Mouse (Mus musculus) lung, embryonic 14.5 days (tissue): ENCODE measurements around the gene Rundc3a. TPM values are rescaled to one million over a fixed set of nuclear protein-coding genes. Genes with fewer than 3 reads are reported as not detected.

Experiments used
- ATAC-seq: fragments of 200-750 bp; cut with Nextera tagmentation; 2 replicates; pipeline ENCODE4 v1.8.0; 2017; ENCODE audit warnings: mild to moderate bottlenecking, moderate TSS enrichment, moderate library complexity; ENCODE audit not compliant: insufficient read depth
- DNase-seq: peaks from one replicate; pipeline ENCODE4 v3.0.0-alpha.2; 2015
- H3K27ac ChIP-seq: fragments of 300-500 bp; sonication (generic); 2 replicates; pipeline ENCODE4 v1.5.1; 2014; ENCODE audit warnings: low read depth, mild to moderate bottlenecking, moderate library complexity
- H3K27me3 ChIP-seq: fragments of 300-500 bp; sonication (generic); 2 replicates; pipeline ENCODE4 v1.6.1; 2014; ENCODE audit warnings: low read length, control low read depth; ENCODE audit not compliant: insufficient read depth
- H3K36me3 ChIP-seq: fragments of 300-500 bp; sonication (generic); 2 replicates; pipeline ENCODE4 v1.6.1; 2014; ENCODE audit warnings: control low read depth; ENCODE audit not compliant: insufficient read depth
- H3K4me1 ChIP-seq: fragments of 300-500 bp; sonication (generic); 2 replicates; pipeline ENCODE4 v1.6.1; 2014; ENCODE audit warnings: antibody characterized with exemption, control low read depth; ENCODE audit not compliant: insufficient read depth
- H3K4me2 ChIP-seq: fragments of 300-500 bp; sonication (generic); 2 replicates; pipeline ENCODE4 v1.6.1; 2014; ENCODE audit warnings: mild to moderate bottlenecking
- H3K4me3 ChIP-seq: fragments of 300-500 bp; sonication (generic); 2 replicates; pipeline ENCODE4 v1.5.1; 2014; ENCODE audit warnings: low read depth, low read length
- H3K9ac ChIP-seq: fragments of 300-500 bp; sonication (generic); 2 replicates; pipeline ENCODE4 v1.6.1; 2014
- H3K9me3 ChIP-seq: fragments of 300-500 bp; sonication (generic); 2 replicates; pipeline ENCODE4 v1.6.1; 2016; ENCODE audit warnings: low read depth, low read length, control low read depth
- CTCF ChIP-seq: IDR thresholded peaks from 2 replicates; pipeline ENCODE4 v1.5.1; 2016; ENCODE audit warnings: antibody characterized with exemption, low read depth
- WGBS: fragments of 180-500 bp; shearing (Covaris S2); extraction: QIAGEN DNeasy Blood & Tissue Kit; methylation state at CpG from one replicate; pipeline ENCODE4 v1.1.7; 2014; 5-methylcytosine and 5-hydroxymethylcytosine counted together
- polyA plus RNA-seq: library from polyadenylated mRNA; unstranded; fragments of >200 nt; fragmentation: Nextera tagmentation; extraction: Ambion mirVana; gene quantifications from 2 replicates; pipeline ENCODE4 v1.2.1, GENCODE M21; 2014

Rundc3a gene
- polyA plus RNA-seq, 1 experiment from 2014 or later = 1.1 TPM

DNA sequence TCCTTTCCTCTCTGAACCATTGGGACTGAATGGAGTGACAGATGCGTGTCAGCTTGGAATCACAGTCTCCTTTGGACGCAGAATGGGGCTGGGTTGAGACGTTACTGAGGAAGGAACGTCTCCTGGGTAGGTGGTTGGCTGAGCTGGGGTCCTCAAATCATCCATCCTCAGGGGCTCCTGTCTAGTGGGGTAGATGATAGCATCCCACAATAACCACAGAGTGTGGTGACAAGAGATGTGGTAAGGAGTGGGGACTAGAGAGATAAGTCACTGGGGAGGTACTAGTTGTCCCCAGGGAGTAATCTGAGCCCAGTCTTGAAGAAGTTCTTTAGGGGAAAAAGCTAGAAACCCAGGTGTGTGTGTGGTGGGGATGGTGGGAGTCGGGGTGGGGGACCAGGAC, 24.9 kb upstream of the Rundc3a start:
- no peak for TF ChIP-seq CTCF
- no peak overlapping the region for H3K27ac ChIP-seq
- H3K4me3 ChIP-seq = no peak overlapping the region
- H3K4me2 ChIP-seq = no peak overlapping the region
- no peaks in the 10 kb centered on the region for H3K36me3 ChIP-seq
- H3K4me1 ChIP-seq = no peaks in the 10 kb centered on the region
- 79% methylated on average over 5 of the region's 5 CpGs for WGBS
- H3K9ac ChIP-seq = no peak overlapping the region
- ATAC-seq = no peak
- DNase-seq = no peak
- H3K27me3 ChIP-seq = no peaks in the 10 kb centered on the region
- no peaks in the 10 kb centered on the region for H3K9me3 ChIP-seq

- Histone ChIP-seq H3K4me2 (no peak overlapping the region), H3K36me3 (no peaks in the 10 kb centered on the region), H3K4me3 (no peak overlapping the region), H3K4me1 (no peaks in the 10 kb centered on the region), H3K27ac (no peak overlapping the region), H3K9me3 (no peaks in the 10 kb centered on the region), H3K27me3 (no peaks in the 10 kb centered on the region), H3K9ac (no peak overlapping the region)
- no peak for ATAC-seq
- 72% methylated on average over 4 of the region's 4 CpGs for WGBS
- TF ChIP-seq CTCF = no peak
- DNase-seq = no peak
Measured at GRCm38 (mm10) chr11:102369263-102369662, 23.9 kb upstream of the Rundc3a start.

- DNase-seq (no peak), ATAC-seq (no peak)
Measured at GRCm38 (mm10) chr11:102370285-102370684, 22.9 kb upstream of the Rundc3a start.

GRCm38 (mm10) chr11:102371926-102372685, 21.1 kb upstream of the Rundc3a start:
- H3K9ac ChIP-seq = no peak overlapping the region
- DNase-seq (no peak), ATAC-seq (no peak)
- no peak overlapping the region for H3K4me3 ChIP-seq
- H3K27ac ChIP-seq = no peak overlapping the region
- no peaks in the 10 kb centered on the region for H3K27me3 ChIP-seq
- 77% methylated on average over 12 of the region's 12 CpGs for WGBS
- no peaks in the 10 kb centered on the region for H3K36me3 ChIP-seq
- no peak overlapping the region for H3K4me2 ChIP-seq
- no peak for TF ChIP-seq CTCF
- no peaks in the 10 kb centered on the region for H3K9me3 ChIP-seq
- peaks cover 10% of the 10 kb centered on the region; the same call in 1 of the 2 replicates for H3K4me1 ChIP-seq

More at GRCm38 (mm10) chr11:102370285-102370684, 22.9 kb upstream of the Rundc3a start:
- peaks cover 2% of the 10 kb centered on the region; the same call in 1 of the 2 replicates for H3K4me1 ChIP-seq
- no peak overlapping the region for H3K9ac ChIP-seq
- no peaks in the 10 kb centered on the region for H3K27me3 ChIP-seq
- 33% methylated on average over 7 of the region's 7 CpGs for WGBS
- no peaks in the 10 kb centered on the region for H3K36me3 ChIP-seq
- H3K27ac ChIP-seq = no peak overlapping the region
- no peaks in the 10 kb centered on the region for H3K9me3 ChIP-seq
- H3K4me2 ChIP-seq = no peak overlapping the region
- TF ChIP-seq CTCF = no peak
- H3K4me3 ChIP-seq = no peak overlapping the region

GRCm38 (mm10) chr11:102372936-102373335, 20.3 kb upstream of the Rundc3a start:
- Histone ChIP-seq H3K9ac (no peak overlapping the region), H3K27me3 (no peaks in the 10 kb centered on the region), H3K4me1 (peaks cover 10% of the 10 kb centered on the region; the same call in 1 of the 2 replicates), H3K27ac (no peak overlapping the region), H3K9me3 (no peaks in the 10 kb centered on the region), H3K36me3 (no peaks in the 10 kb centered on the region), H3K4me3 (no peak overlapping the region), H3K4me2 (no peak overlapping the region)
- no peak for ATAC-seq
- WGBS = 33% methylated on average over 14 of the region's 14 CpGs
- TF ChIP-seq CTCF = no peak
- DNase-seq = no peak

- H3K4me3 ChIP-seq = no peak overlapping the region
- no peak overlapping the region for H3K9ac ChIP-seq
- H3K4me2 ChIP-seq = no peak overlapping the region
- peaks cover 10% of the 10 kb centered on the region; the same call in 1 of the 2 replicates for H3K4me1 ChIP-seq
- DNase-seq (no peak), ATAC-seq (no peak)
- H3K27ac ChIP-seq = 0 out of 2 replicates have a peak overlapping the region, but pooled peaks have one; percentile 30
- TF ChIP-seq CTCF = no peak
- WGBS = 39% methylated on average over 2 of the region's 2 CpGs
- no peaks in the 10 kb centered on the region for H3K27me3 ChIP-seq
- no peaks in the 10 kb centered on the region for H3K9me3 ChIP-seq
- no peaks in the 10 kb centered on the region for H3K36me3 ChIP-seq
Measured at GRCm38 (mm10) chr11:102373646-102374045, 19.6 kb upstream of the Rundc3a start.

DNA sequence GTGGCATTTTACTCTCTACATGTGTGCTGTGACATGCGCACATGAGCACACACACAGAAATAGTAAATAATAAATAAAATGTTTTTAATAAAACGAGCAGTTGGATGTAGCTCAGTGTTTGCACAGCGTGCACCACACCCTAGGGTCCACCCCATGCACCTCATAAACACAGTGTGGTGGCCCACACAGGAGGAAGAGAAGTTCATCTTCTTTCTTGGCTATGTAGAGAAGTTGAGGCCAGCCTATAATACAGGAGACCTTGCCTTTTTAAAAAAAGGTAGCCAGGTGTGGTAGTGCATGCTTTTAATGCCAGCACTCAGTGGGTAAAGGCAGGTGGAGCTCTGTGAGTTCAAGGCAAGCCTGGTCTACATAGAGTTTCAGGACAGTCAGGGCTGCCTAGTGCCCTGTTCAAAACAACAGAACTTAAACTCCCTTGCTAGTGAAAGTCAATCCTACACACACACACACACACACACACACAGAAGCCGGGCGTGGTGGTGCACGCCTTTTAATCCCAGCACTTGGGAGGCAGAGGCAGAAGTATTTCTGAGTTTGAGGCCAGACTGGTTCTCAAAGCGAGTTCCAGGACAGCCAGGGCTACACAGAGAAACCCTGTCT, 19.0 kb upstream of the Rundc3a start:
- no peak for TF ChIP-seq CTCF
- Histone ChIP-seq H3K9me3 (no peaks in the 10 kb centered on the region), H3K4me2 (no peak overlapping the region), H3K36me3 (no peaks in the 10 kb centered on the region), H3K27ac (no peak overlapping the region), H3K4me1 (peaks cover 10% of the 10 kb centered on the region; the same call in 1 of the 2 replicates), H3K9ac (no peak overlapping the region), H3K4me3 (no peak overlapping the region), H3K27me3 (no peaks in the 10 kb centered on the region)
- ATAC-seq = no peak
- 74% methylated on average over 7 of the region's 7 CpGs for WGBS
- DNase-seq = no peak
